Mouse (Mus musculus): ENCODE measurements around the gene Tbc1d2. TPM values are rescaled to one million over a fixed set of nuclear protein-coding genes. Genes with fewer than 3 reads are reported as not detected.
"Not testable (repeated sequence)": the region's sequence is repeated elsewhere in the genome, so short reads cannot be mapped to it uniquely, and the experiment has no call there.

Tbc1d2 gene
- polyA plus RNA-seq, 1 experiment from 2014 or later: 2.6 TPM

DNA sequence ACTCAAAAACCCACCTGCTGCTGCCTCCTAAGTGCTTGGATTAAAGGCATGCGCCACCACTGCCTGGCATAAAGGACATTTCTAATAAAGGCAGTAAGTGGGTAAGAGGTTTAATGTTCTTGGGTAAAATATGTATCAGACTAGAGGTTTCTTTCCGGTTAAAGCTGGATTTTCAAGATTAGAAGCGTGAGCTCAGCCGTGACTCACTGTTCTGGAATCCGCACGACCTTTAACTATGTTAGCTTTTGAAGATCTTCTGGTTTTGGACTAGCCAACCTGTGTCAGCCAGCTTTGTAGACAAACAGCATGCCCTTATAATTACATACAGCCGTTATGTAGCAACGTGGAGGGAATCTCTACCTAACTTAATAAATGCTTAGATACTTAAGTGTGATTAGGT, 10.1 kb downstream of the Tbc1d2 start:
- H3K4me1 ChIP-seq: no peaks in the 10 kb centered on the region
- no peaks in the 10 kb centered on the region for H3K36me3 ChIP-seq
- H3K27me3 ChIP-seq: no peaks in the 10 kb centered on the region; the same call in 1 of the 2 replicates
- H3K4me2 ChIP-seq (replicated peaks): no peak overlapping the region
- no peak overlapping the region for H3K9ac ChIP-seq
- no peak overlapping the region for H3K27ac ChIP-seq
- no peaks in the 10 kb centered on the region for H3K9me3 ChIP-seq
- 68% methylated on average over 8 of the region's 8 CpGs for WGBS
- H3K4me3 ChIP-seq: no peak overlapping the region
- no peak for ATAC-seq (ENCODE audit: insufficient number of reproducible peaks, insufficient read depth, low FRiP score, low TSS enrichment)

GRCm38 (mm10) chr4:46637250-46637649, 12.8 kb downstream of the Tbc1d2 start:
- H3K27me3 ChIP-seq; H3K4me1 ChIP-seq; H3K27ac ChIP-seq; ATAC-seq (ENCODE audit: insufficient number of reproducible peaks, insufficient read depth, low FRiP score, low TSS enrichment); H3K9me3 ChIP-seq; H3K4me3 ChIP-seq; H3K4me2 ChIP-seq (replicated peaks); H3K36me3 ChIP-seq; H3K9ac ChIP-seq: not testable (repeated sequence)
- 92% methylated on average over 10 of the region's 10 CpGs for WGBS

- H3K4me2 ChIP-seq (replicated peaks): no peak overlapping the region
- WGBS: 84% methylated on average over 16 of the region's 16 CpGs
- H3K27ac ChIP-seq: no peak overlapping the region
- ATAC-seq (ENCODE audit: insufficient number of reproducible peaks, insufficient read depth, low FRiP score, low TSS enrichment): no peak
- no peak overlapping the region for H3K4me3 ChIP-seq
- H3K9me3 ChIP-seq: no peaks in the 10 kb centered on the region
- H3K27me3 ChIP-seq: no peaks in the 10 kb centered on the region
- H3K9ac ChIP-seq: no peak overlapping the region
- no peaks in the 10 kb centered on the region for H3K36me3 ChIP-seq
- H3K4me1 ChIP-seq: no peaks in the 10 kb centered on the region
These were observed 14.1 kb downstream of the Tbc1d2 start for GRCm38 (mm10) chr4:46635702-46636430.

DNA sequence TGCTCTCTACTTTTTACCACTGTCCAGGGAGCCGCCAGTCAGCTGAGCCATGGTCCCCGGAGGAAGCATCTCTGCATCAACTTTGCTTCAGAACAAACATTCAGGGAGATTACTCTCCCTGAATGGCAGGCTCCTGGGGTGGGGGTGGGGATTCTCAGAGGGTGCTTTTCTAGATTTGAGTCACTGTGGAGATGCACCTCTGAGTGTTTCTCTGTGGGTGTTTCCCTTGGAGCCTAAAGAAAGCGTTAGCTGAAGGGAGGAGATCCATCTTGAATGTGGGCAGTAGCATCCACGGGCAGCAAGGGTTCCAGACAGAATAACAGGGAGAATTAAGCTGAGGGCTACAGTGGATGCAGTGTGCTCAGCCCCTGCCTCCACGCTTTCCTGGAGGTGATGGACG, 15.1 kb downstream of the Tbc1d2 start:
- Histone ChIP-seq H3K27ac (no peak overlapping the region), H3K9ac (no peak overlapping the region), H3K9me3 (no peaks in the 10 kb centered on the region), H3K4me2 (replicated peaks) (no peak overlapping the region), H3K4me3 (no peak overlapping the region), H3K4me1 (no peaks in the 10 kb centered on the region), H3K36me3 (no peaks in the 10 kb centered on the region), H3K27me3 (no peaks in the 10 kb centered on the region)
- WGBS: 61% methylated on average over 6 of the region's 6 CpGs
- ATAC-seq (ENCODE audit: insufficient number of reproducible peaks, insufficient read depth, low FRiP score, low TSS enrichment): no peak

DNA sequence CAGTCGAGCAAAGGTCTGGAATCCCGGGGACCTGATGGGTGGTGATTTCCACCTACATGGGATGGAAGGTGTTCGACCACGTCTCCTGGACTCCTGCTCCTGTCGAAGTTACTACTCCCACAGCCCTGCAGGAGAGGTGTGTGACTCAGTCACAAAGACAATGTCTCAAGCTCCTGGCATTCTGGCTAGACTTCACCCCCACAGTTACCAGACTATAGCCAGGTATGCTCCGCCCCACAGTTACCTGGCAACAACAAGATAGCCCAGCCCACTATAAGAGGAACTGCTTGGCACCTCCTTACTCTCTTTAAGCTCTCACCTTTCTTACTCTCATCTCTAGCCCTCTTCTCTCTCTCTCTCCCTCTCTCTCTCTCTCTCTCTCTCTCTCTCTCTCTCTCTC, 16.4 kb downstream of the Tbc1d2 start:
- not testable (repeated sequence) for H3K27ac ChIP-seq; H3K27me3 ChIP-seq; H3K4me1 ChIP-seq; H3K36me3 ChIP-seq; H3K4me3 ChIP-seq; H3K9me3 ChIP-seq; ATAC-seq (ENCODE audit: insufficient number of reproducible peaks, insufficient read depth, low FRiP score, low TSS enrichment); H3K9ac ChIP-seq; H3K4me2 ChIP-seq (replicated peaks)
- 66% methylated on average over 6 of the region's 6 CpGs for WGBS

- no peak overlapping the region for H3K27ac ChIP-seq
- no peak overlapping the region for H3K9ac ChIP-seq
- no peak for ATAC-seq (ENCODE audit: insufficient number of reproducible peaks, insufficient read depth, low FRiP score, low TSS enrichment)
- WGBS: 57% methylated on average over 2 of the region's 2 CpGs
- H3K4me1 ChIP-seq: peaks cover 7% of the 10 kb centered on the region; the same call in 1 of the 2 replicates
- H3K4me3 ChIP-seq: no peak overlapping the region
- no peak overlapping the region for H3K4me2 ChIP-seq (replicated peaks)
- no peaks in the 10 kb centered on the region for H3K9me3 ChIP-seq
- H3K27me3 ChIP-seq: 0 out of 2 replicates have a peak, but pooled peaks cover 3% of the 10 kb centered on the region
- H3K36me3 ChIP-seq: no peaks in the 10 kb centered on the region
These were observed 17.5 kb downstream of the Tbc1d2 start for GRCm38 (mm10) chr4:46632465-46632864.

- Histone ChIP-seq H3K9me3 (no peaks in the 10 kb centered on the region), H3K27ac (no peak overlapping the region), H3K36me3 (no peaks in the 10 kb centered on the region), H3K27me3 (0 out of 2 replicates have a peak, but pooled peaks cover 3% of the 10 kb centered on the region), H3K4me3 (no peak overlapping the region), H3K9ac (no peak overlapping the region), H3K4me2 (replicated peaks) (no peak overlapping the region), H3K4me1 (peaks cover 7% of the 10 kb centered on the region; the same call in 1 of the 2 replicates)
- no peak for ATAC-seq (ENCODE audit: insufficient number of reproducible peaks, insufficient read depth, low FRiP score, low TSS enrichment)
- WGBS: 53% methylated on average over 9 of the region's 9 CpGs
These were observed 19.6 kb downstream of the Tbc1d2 start for GRCm38 (mm10) chr4:46630390-46630789.

- 40% methylated on average over 9 of the region's 9 CpGs for WGBS
- Histone ChIP-seq H3K9ac (no peak overlapping the region), H3K9me3 (no peaks in the 10 kb centered on the region), H3K36me3 (no peaks in the 10 kb centered on the region), H3K4me1 (peaks cover 7% of the 10 kb centered on the region; the same call in 1 of the 2 replicates), H3K4me3 (no peak overlapping the region), H3K27me3 (0 out of 2 replicates have a peak, but pooled peaks cover 3% of the 10 kb centered on the region), H3K4me2 (replicated peaks) (no peak overlapping the region), H3K27ac (no peak overlapping the region)
- no peak for ATAC-seq (ENCODE audit: insufficient number of reproducible peaks, insufficient read depth, low FRiP score, low TSS enrichment)
These were observed 21.1 kb downstream of the Tbc1d2 start for GRCm38 (mm10) chr4:46628873-46629272.

DNA sequence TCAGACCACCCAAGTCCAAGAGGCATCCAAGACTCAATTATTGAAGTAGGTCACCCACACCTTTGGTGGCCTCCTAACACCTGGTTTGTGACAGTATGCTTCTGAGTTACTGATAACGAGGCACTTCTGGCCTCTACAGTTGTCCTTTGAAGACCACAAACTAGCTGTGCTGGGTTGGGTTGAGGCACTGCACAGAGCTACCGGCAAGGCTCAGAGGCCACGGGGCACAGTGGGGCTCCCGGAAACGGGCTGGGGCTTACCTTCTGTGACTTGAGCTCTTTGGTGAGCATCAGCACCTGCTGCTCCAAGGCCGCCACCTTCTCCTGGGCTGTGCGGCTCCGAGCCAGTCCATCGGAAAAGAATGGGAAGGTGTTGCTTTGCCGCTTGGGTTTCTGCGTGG, 21.9 kb downstream of the Tbc1d2 start:
- Histone ChIP-seq H3K27ac (no peak overlapping the region), H3K27me3 (0 out of 2 replicates have a peak, but pooled peaks cover 3% of the 10 kb centered on the region), H3K4me1 (peaks cover 7% of the 10 kb centered on the region; the same call in 1 of the 2 replicates), H3K36me3 (no peaks in the 10 kb centered on the region), H3K4me3 (no peak overlapping the region), H3K4me2 (replicated peaks) (no peak overlapping the region), H3K9ac (no peak overlapping the region), H3K9me3 (no peaks in the 10 kb centered on the region)
- ATAC-seq (ENCODE audit: insufficient number of reproducible peaks, insufficient read depth, low FRiP score, low TSS enrichment): no peak
- WGBS: 89% methylated on average over 11 of the region's 11 CpGs

DNA sequence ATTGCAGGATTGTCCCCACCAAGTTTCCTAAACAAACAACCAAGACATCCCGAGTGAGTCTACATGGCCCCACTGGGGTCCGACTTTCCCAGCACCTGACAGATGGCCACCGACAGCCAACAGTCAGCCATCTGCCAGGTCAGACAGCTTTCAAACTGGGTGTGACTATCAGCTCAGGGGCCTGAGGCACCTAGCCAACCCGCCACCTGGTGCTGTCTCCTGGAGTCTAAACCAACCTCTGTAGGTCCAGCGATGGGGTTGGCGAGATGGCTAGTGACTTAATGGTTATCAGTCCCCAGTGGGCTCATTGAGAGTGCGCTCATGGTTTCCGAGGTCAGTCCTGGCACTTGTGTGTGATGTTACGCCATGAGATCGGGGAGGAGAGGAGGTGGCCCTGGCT, 24.9 kb downstream of the Tbc1d2 start:
- 85% methylated on average over 10 of the region's 10 CpGs for whole genome bisulfite sequencing
- no peak overlapping the region for H3K4me2 ChIP-seq (replicated peaks)
- peaks cover 7% of the 10 kb centered on the region; the same call in 1 of the 2 replicates for H3K4me1 ChIP-seq
- H3K36me3 ChIP-seq: no peaks in the 10 kb centered on the region
- no peak for ATAC-seq (ENCODE audit: insufficient number of reproducible peaks, insufficient read depth, low FRiP score, low TSS enrichment)
- H3K9ac ChIP-seq: no peak overlapping the region
- H3K4me3 ChIP-seq: no peak overlapping the region
- H3K27ac ChIP-seq: no peak overlapping the region
- H3K27me3 ChIP-seq: peaks cover 16% of the 10 kb centered on the region
- no peaks in the 10 kb centered on the region for H3K9me3 ChIP-seq

GRCm38 (mm10) chr4:46623007-46623406, 27.0 kb downstream of the Tbc1d2 start:
- Histone ChIP-seq H3K9me3 (no peaks in the 10 kb centered on the region), H3K4me2 (replicated peaks) (no peak overlapping the region), H3K36me3 (no peaks in the 10 kb centered on the region), H3K27me3 (peaks cover 17% of the 10 kb centered on the region), H3K27ac (no peak overlapping the region), H3K4me3 (no peak overlapping the region), H3K4me1 (no peaks in the 10 kb centered on the region), H3K9ac (no peak overlapping the region)
- 80% methylated on average over 5 of the region's 5 CpGs for WGBS
- ATAC-seq (ENCODE audit: insufficient number of reproducible peaks, insufficient read depth, low FRiP score, low TSS enrichment): no peak

DNA sequence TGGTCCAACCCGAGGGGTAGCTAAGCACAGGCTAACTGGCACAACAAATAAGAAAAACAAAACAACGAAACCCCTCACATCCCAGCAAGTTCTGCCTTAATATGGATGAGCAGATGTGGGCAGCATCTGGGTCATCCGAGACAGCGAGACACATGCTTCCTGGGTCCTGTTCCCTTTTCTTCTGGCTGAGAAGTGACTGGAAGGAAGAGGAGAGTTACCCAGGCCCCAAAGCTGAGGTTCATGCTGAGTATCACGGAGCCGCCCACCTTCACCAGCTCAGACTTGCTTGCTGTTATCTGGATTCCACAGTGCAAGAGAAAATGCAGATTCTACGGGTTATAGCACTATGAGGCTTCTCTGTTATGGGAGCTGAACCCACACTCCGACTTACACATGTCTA, 29.1 kb downstream of the Tbc1d2 start:
- ATAC-seq (ENCODE audit: insufficient number of reproducible peaks, insufficient read depth, low FRiP score, low TSS enrichment): no peak
- H3K36me3 ChIP-seq: no peaks in the 10 kb centered on the region
- H3K27ac ChIP-seq: no peak overlapping the region
- 75% methylated on average over 8 of the region's 8 CpGs for WGBS
- H3K27me3 ChIP-seq: peaks cover 24% of the 10 kb centered on the region
- no peak overlapping the region for H3K4me2 ChIP-seq (replicated peaks)
- no peak overlapping the region for H3K4me3 ChIP-seq
- no peaks in the 10 kb centered on the region for H3K4me1 ChIP-seq
- H3K9ac ChIP-seq: no peak overlapping the region
- H3K9me3 ChIP-seq: no peaks in the 10 kb centered on the region

Data from embryonic facial prominence, embryonic 12.5 days (tissue).